Mouse (Mus musculus) megakaryocyte, embryonic 14.5 days (primary cell): ENCODE results near the gene Trp53i11.

Experiments used
- FLI1 ChIP-seq: IDR thresholded peaks from 2 replicates; pipeline ENCODE4 v1.6.1; 2012; ENCODE audit warnings: low read length, inconsistent platforms, mixed read lengths
- GATA1 ChIP-seq: IDR thresholded peaks from 3 replicates; pipeline ENCODE4 v1.6.1; 2012; ENCODE audit warnings: mixed read lengths, low read length, inconsistent platforms, borderline replicate concordance

DNA sequence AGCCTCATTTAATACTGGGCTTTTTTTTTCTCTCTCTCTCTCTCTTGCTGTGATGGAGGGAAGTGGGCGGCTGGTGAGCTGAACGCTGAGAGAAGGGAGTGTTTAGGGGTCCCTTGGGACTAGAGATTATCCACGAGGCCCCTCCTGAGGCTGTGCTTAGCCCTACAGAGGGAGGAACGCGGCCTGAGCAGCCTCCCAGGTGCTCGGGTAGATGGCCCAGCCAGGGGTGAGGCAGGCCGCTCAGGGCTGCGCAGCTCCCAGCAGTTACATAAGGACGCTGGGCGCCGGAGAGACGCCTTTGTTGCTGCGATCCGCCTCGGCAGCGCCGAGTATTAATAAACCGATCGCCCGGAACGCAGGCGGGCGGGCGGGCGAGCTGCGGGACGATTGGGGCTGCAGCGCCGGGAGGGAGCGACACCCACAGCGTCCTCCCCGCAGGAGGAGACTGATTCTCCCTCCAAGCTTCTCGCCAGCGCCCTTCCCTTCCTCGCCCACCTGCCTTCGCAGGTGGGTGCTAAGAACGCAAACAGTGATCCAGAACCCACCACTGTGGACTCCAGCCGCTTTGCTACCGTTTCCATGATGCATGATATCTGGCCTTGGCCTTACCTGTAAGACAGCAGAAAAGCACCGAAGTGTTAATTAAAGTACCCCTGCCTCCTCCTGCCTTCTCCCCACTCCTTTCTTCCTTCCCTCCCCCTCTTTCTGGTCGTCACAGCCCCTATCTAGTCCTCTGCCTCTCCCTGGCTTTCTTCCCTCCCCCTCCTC, 7.1 kb upstream of the Trp53i11 start:
- TF ChIP-seq GATA1 (no peak), FLI1 (no peak)
